Mouse (Mus musculus): ENCODE results near the gene Gm14180. TPM values are rescaled to one million over a fixed set of nuclear protein-coding genes. Genes with fewer than 3 reads are reported as not detected.

Gm14180 gene
- polyA plus RNA-seq (2017; shearing (Covaris generic)): not detected

GRCm38 (mm10) chr11:99734190-99734589 is at the start of gene Gm14180:
Gene Gm14180, minus strand, starts transcription at chr11:99734290.

GRCm38 (mm10) chr11:99780604-99781003 is 46.5 kb upstream of the Gm14180 start, which contains the start of gene Krtap4-8:
Gene Krtap4-8, minus strand, starts transcription at chr11:99780704.

GRCm38 (mm10) chr11:99772813-99773212 is 38.7 kb upstream of the Gm14180 start, which contains the start of gene Gm11595:
Gene Gm11595, minus strand, starts transcription at chr11:99772913.

GRCm38 (mm10) chr11:99690463-99690862 is 43.6 kb downstream of the Gm14180 start, which contains the start of gene Gm14190:
Gene Gm14190, minus strand, starts transcription at chr11:99690740.

Other genes starting within 250 kb of the Gm14180 start
- not detected for gene Krt23, start 241.2 kb downstream of the Gm14180 start, polyA plus RNA-seq (2017; shearing (Covaris generic))
- not detected for gene Krt39, start 213.0 kb downstream of the Gm14180 start, polyA plus RNA-seq (2017; shearing (Covaris generic))
- gene Krt40, start 191.1 kb downstream of the Gm14180 start, polyA plus RNA-seq (2017; shearing (Covaris generic)): not detected
- gene Krtap3-3, start 183.4 kb downstream of the Gm14180 start, polyA plus RNA-seq (2017; shearing (Covaris generic)): not detected
- gene Krtap3-2, start 177.4 kb downstream of the Gm14180 start, polyA plus RNA-seq (2017; shearing (Covaris generic)): not detected
- gene Gm11939, start 174.8 kb downstream of the Gm14180 start, polyA plus RNA-seq (2017; shearing (Covaris generic)): not detected
- not detected for gene Krtap3-1, start 167.7 kb downstream of the Gm14180 start, polyA plus RNA-seq (2017; shearing (Covaris generic))
- gene Krtap1-5, start 153.3 kb downstream of the Gm14180 start, polyA plus RNA-seq (2017; shearing (Covaris generic)): not detected
- gene Krtap1-4, start 150.6 kb downstream of the Gm14180 start, polyA plus RNA-seq (2017; shearing (Covaris generic)): not detected
- not detected for gene Krtap1-3, start 143.0 kb downstream of the Gm14180 start, polyA plus RNA-seq (2017; shearing (Covaris generic))
- not detected for gene Krtap9-3, start 136.2 kb downstream of the Gm14180 start, polyA plus RNA-seq (2017; shearing (Covaris generic))
- not detected for gene Gm11938, start 131.0 kb downstream of the Gm14180 start, polyA plus RNA-seq (2017; shearing (Covaris generic))
- gene Gm11937, start 124.1 kb downstream of the Gm14180 start, polyA plus RNA-seq (2017; shearing (Covaris generic)): not detected
- gene Krtap2-4, start 119.4 kb downstream of the Gm14180 start, polyA plus RNA-seq (2017; shearing (Covaris generic)): not detected
- gene Gm11562, start 113.9 kb downstream of the Gm14180 start, polyA plus RNA-seq (2017; shearing (Covaris generic)): not detected
- gene Krtap4-1, start 106.1 kb downstream of the Gm14180 start, polyA plus RNA-seq (2017; shearing (Covaris generic)): not detected
- not detected for gene Krtap4-2, start 99.2 kb downstream of the Gm14180 start, polyA plus RNA-seq (2017; shearing (Covaris generic))
- not detected for gene Krtap4-7, start 90.2 kb downstream of the Gm14180 start, polyA plus RNA-seq (2017; shearing (Covaris generic))
- not detected for gene Gm11555, start 84.1 kb downstream of the Gm14180 start, polyA plus RNA-seq (2017; shearing (Covaris generic))
- not detected for gene Gm11563, start 75.3 kb downstream of the Gm14180 start, polyA plus RNA-seq (2017; shearing (Covaris generic))
- gene Krtap4-6, start 68.3 kb downstream of the Gm14180 start, polyA plus RNA-seq (2017; shearing (Covaris generic)): not detected
- not detected for gene Gm14190, start 43.5 kb downstream of the Gm14180 start, polyA plus RNA-seq (2017; shearing (Covaris generic))
- not detected for gene Gm11595, start 38.6 kb upstream of the Gm14180 start, polyA plus RNA-seq (2017; shearing (Covaris generic))
- not detected for gene Krtap4-8, start 46.4 kb upstream of the Gm14180 start, polyA plus RNA-seq (2017; shearing (Covaris generic))
- not detected for gene Krtap4-9, start 50.9 kb upstream of the Gm14180 start, polyA plus RNA-seq (2017; shearing (Covaris generic))
- gene Gm11596, start 59.2 kb upstream of the Gm14180 start, polyA plus RNA-seq (2017; shearing (Covaris generic)): not detected
- not detected for gene Gm11569, start 64.6 kb upstream of the Gm14180 start, polyA plus RNA-seq (2017; shearing (Covaris generic))
- gene Gm11554, start 70.2 kb upstream of the Gm14180 start, polyA plus RNA-seq (2017; shearing (Covaris generic)): not detected
- gene Krtap4-13, start 75.6 kb upstream of the Gm14180 start, polyA plus RNA-seq (2017; shearing (Covaris generic)): not detected
- gene Gm11564, start 81.4 kb upstream of the Gm14180 start, polyA plus RNA-seq (2017; shearing (Covaris generic)): not detected
- not detected for gene 2300003K06Rik, start 103.8 kb upstream of the Gm14180 start, polyA plus RNA-seq (2017; shearing (Covaris generic))
- gene Krtap4-16, start 117.3 kb upstream of the Gm14180 start, polyA plus RNA-seq (2017; shearing (Covaris generic)): not detected
- gene Gm11568, start 123.6 kb upstream of the Gm14180 start, polyA plus RNA-seq (2017; shearing (Covaris generic)): not detected
- not detected for gene Gm11559, start 130.2 kb upstream of the Gm14180 start, polyA plus RNA-seq (2017; shearing (Covaris generic))
- not detected for gene Krtap9-1, start 139.1 kb upstream of the Gm14180 start, polyA plus RNA-seq (2017; shearing (Covaris generic))
- gene Gm11567, start 144.9 kb upstream of the Gm14180 start, polyA plus RNA-seq (2017; shearing (Covaris generic)): not detected
- not detected for gene Krtap31-1, start 173.6 kb upstream of the Gm14180 start, polyA plus RNA-seq (2017; shearing (Covaris generic))
- gene Gm11565, start 180.5 kb upstream of the Gm14180 start, polyA plus RNA-seq (2017; shearing (Covaris generic)): not detected
- not detected for gene Krtap31-2, start 202.0 kb upstream of the Gm14180 start, polyA plus RNA-seq (2017; shearing (Covaris generic))
- gene Krtap9-5, start 214.2 kb upstream of the Gm14180 start, polyA plus RNA-seq (2017; shearing (Covaris generic)): not detected
- gene Krtap29-1, start 244.8 kb upstream of the Gm14180 start, polyA plus RNA-seq (2017; shearing (Covaris generic)): not detected